Mouse (Mus musculus) neural tube, embryonic 13.5 days (tissue): ENCODE data around the gene Slc35d1. TPM values are rescaled to one million over a fixed set of nuclear protein-coding genes. Genes with fewer than 3 reads are reported as not detected.

Experiments
- ATAC-seq: fragments of 200-750 bp; cut with Nextera tagmentation; 2 replicates; pipeline ENCODE4 v1.8.0; 2017; ENCODE audit warnings: low read depth, mild to moderate bottlenecking, moderate TSS enrichment, moderate library complexity
- H3K27ac ChIP-seq: fragments of 300-500 bp; sonication (generic); replicated peaks from 2 replicates; pipeline ENCODE4 v1.5.1; 2015; ENCODE audit warnings: moderate library complexity, mild to moderate bottlenecking, inconsistent platforms
- H3K27me3 ChIP-seq: fragments of 300-500 bp; sonication (generic); 2 replicates; pipeline ENCODE4 v1.6.1; 2015; ENCODE audit warnings: mild to moderate bottlenecking, inconsistent platforms
- H3K36me3 ChIP-seq: fragments of 300-500 bp; sonication (generic); 2 replicates; pipeline ENCODE4 v1.6.1; 2015; ENCODE audit warnings: mild to moderate bottlenecking, inconsistent platforms
- H3K4me1 ChIP-seq: fragments of 300-500 bp; sonication (generic); replicated peaks from 2 replicates; pipeline ENCODE4 v1.6.1; 2015; ENCODE audit warnings: inconsistent platforms
- H3K4me2 ChIP-seq: fragments of 300-500 bp; sonication (generic); 2 replicates; pipeline ENCODE4 v1.6.1; 2015; ENCODE audit warnings: inconsistent platforms, mild to moderate bottlenecking, moderate library complexity
- H3K4me3 ChIP-seq: fragments of 300-500 bp; sonication (generic); 2 replicates; pipeline ENCODE4 v1.5.1; 2015; ENCODE audit warnings: mild to moderate bottlenecking, inconsistent platforms
- H3K9ac ChIP-seq: fragments of 300-500 bp; sonication (generic); 2 replicates; pipeline ENCODE4 v1.6.1; 2015; ENCODE audit warnings: moderate library complexity, mild to moderate bottlenecking, inconsistent platforms
- H3K9me3 ChIP-seq: fragments of 300-500 bp; sonication (generic); 2 replicates; pipeline ENCODE4 v1.6.1; 2016; ENCODE audit warnings: inconsistent platforms
- WGBS: fragments of 180-500 bp; shearing (Covaris S2); methylation state at CpG from one replicate; pipeline ENCODE4 v1.1.7; 2015; 5-methylcytosine and 5-hydroxymethylcytosine counted together
- polyA plus RNA-seq: library from polyadenylated mRNA; unstranded; fragments of >200 nt; fragmentation: Nextera tagmentation; extraction: Ambion mirVana; gene quantifications from 2 replicates; pipeline ENCODE4 v1.2.1, GENCODE M21; 2015

Slc35d1 gene
- polyA plus RNA-seq, 1 experiment from 2014 or later, result 8.3 TPM

DNA sequence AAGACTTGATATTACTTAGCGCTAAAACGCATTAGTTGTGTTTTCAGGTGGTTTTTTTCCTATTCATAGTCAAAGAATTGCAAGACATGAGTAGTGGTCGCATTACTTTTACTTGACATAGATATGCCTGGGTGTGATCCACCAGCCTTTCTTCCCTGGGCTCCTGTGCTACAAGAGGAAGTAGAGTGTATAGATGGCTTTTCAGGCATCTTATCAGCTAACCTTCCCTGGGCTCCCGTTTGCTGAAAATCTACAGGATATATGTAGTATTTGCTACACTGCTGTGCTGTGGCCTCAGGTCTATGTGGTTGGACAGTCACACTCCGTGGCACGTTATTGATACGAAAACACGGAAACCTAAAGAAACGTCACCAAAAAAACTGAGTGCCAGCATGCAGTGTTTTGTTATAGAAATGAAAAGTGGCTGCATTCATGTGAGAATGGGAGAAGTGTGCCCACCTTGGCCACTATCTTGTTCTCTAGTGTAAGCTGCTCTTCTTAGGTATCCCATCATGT is 94.0 kb downstream of the Slc35d1 start:
- H3K9me3 ChIP-seq, result no peaks in the 10 kb centered on the region
- no peak for ATAC-seq

More for the DNA sequence above, 94.0 kb downstream of the Slc35d1 start:
- Histone ChIP-seq H3K9ac (no peak overlapping the region), H3K4me2 (peak overlapping the region; percentile 86), H3K4me3 (peak overlapping the region; percentile 85), H3K27ac (no peak overlapping the region), H3K27me3 (no peaks in the 10 kb centered on the region), H3K4me1 (peaks cover 33% of the 10 kb centered on the region), H3K36me3 (peaks cover 6% of the 10 kb centered on the region)
- WGBS, result 88% methylated on average over 9 of the region's 9 CpGs

Other genes starting within 250 kb of the Slc35d1 start
- 0.91 and 1.9 TPM in 2 replicates for gene Tctex1d1, start 236.6 kb downstream of the Slc35d1 start, polyA plus RNA-seq
- 0.49 TPM in 1 of 2 replicates, not detected in the other for gene Insl5, start 188.3 kb downstream of the Slc35d1 start, polyA plus RNA-seq
- gene Mier1, start 100.8 kb downstream of the Slc35d1 start, polyA plus RNA-seq, result 33.5 and 33.7 TPM in 2 replicates
- gene Wdr78, start 100.6 kb downstream of the Slc35d1 start, polyA plus RNA-seq, result 4.6 TPM in 2 replicates
- not detected in 2 replicates for gene 4921539E11Rik, start 75.7 kb upstream of the Slc35d1 start, polyA plus RNA-seq
- gene Oma1, start 98.6 kb upstream of the Slc35d1 start, polyA plus RNA-seq, result 9.8 and 10.8 TPM in 2 replicates